Mouse (Mus musculus): ENCODE results near the gene Arhgap27. TPM values are rescaled to one million over a fixed set of nuclear protein-coding genes. Genes with fewer than 3 reads are reported as not detected.
"Not testable (repeated sequence)": the region's sequence is repeated elsewhere in the genome, so short reads cannot be mapped to it uniquely, and the experiment has no call there.

The Arhgap27 gene
- total RNA-seq, 2 experiments from 2014 or later: 10.8 to 12.4 TPM

DNA sequence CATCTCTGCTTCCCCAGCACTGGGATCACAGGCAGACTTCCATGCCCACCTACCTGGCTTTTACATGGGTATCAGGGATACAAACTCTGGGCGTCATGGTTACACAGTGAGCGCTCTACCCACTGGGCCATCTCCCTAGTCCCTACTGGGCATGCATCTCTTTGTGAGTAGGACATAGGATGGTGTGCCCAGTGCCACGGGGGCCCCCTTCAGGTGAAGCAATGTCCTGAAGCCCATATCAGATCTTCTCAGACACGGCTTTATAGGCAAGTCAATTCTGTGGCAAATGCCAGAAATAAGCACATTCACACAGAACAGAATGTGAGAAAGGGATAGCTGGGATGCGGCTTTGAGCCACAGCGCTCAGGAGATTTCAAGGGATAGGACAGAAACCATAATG, 20.4 kb downstream of the Arhgap27 start:
- intact Hi-C loops (cut with DNase I): no loop called here
- no peak for DNase-seq (ENCODE audit: low spot score in 2 of 2)

DNA sequence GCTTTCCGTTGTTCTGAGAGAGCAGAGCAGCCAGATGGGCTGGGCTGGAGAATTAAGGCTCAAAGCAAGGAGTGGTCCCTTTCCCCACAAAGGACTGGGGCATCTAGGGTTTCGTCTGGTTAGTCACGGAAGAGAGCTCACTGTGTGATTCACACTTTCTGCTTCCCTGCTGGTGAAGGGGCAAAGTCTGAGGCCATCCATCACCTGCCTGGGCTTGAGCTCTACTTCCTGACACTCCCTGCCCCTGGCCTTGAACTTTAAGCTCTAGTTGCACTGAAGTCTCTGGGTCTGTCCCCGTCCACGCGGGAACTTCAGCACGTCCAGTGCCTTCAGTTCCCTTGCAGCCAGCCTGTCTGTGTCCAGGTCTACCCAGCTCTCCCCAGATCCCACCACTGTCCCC, 22.8 kb downstream of the Arhgap27 start:
- no peak for DNase-seq (ENCODE audit: low spot score in 2 of 2)
- intact Hi-C loops (cut with DNase I): no loop called here

DNA sequence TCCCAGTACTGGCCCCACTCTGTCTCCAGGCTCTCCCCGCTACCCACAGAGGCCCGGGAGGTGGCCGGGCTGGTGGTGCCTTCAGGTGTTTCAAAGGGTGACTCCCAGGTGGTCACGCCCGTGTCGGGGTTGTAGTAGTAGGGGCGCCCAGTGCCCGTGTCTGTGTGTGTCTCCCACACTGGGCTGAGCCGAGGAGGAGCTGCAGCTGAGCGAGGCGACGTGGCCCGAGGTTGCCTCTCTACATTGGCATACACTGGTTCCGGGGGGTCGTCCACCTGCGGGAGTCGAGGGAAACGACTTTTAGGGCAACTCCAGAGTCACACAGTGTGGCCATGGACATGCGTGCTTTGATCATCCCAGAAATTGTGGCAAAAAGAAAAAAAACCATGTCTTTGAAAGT, 23.4 kb downstream of the Arhgap27 start:
- no peak for DNase-seq (ENCODE audit: low spot score in 2 of 2)
- intact Hi-C loops (cut with DNase I): no loop called here

DNA sequence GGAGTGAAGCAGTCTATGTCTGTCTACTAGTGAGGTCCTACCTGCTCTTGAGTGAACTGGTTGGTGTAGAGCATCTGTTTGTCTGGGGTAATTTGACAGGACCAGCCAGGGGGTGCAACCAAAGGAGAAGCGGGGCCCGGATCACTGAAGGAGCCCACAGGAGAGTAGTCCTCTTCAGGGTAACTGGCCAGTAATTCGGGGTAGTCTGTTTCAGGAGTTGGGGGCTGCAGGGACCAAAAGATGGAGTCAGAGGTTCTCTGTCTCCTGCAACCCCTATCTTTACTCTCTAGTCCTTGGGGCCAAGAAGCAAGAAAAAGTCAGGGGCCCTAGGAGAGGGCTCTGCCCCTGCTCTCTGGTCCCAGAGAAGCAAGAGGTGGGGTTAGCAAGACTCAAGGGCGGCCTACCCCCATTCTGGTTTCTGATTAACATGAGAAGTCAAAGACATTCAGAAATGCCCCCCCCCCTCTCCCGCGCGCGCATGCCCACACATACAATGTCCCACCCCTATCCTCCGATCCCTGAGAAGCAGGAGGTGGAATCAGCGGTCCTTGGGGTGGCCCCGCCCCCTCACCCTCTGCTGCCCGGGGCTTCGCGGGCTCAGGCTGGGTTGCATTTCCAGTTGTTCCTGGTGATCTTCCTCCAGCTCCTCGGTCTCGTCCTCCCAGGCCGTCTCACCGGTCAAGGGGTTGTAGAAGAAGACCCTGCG, 23.9 kb downstream of the Arhgap27 start:
- intact Hi-C loops (cut with DNase I): no loop called here
- no peak for DNase-seq (ENCODE audit: low spot score in 2 of 2)

DNA sequence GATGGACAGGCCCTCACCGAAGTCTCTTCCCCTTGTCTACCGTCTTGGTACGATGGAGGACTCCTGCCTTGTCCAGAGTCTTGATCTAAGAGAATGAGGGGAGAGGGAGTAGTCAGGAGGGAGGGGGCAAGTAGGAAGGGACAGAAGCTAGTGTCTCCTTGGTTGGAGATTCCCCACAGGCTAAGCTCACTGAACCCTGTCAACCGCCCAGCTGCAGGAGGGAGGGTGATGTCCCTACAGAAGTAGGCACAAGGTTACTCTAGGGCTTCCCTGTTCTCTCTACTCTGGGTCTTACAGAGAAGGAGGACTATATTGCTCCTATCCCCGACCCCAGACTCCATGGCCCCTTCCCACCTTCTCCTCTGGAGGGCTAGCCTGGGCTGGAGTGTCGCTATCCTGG, 24.8 kb downstream of the Arhgap27 start:
- intact Hi-C loops (cut with DNase I): no loop called here

GRCm38 (mm10) chr11:103338119-103338518, 25.4 kb downstream of the Arhgap27 start:
- intact Hi-C loops (cut with DNase I): no loop called here
- no peak for DNase-seq (ENCODE audit: low spot score in 2 of 2)

More for the DNA sequence above, 24.8 kb downstream of the Arhgap27 start:
- no peak for DNase-seq (ENCODE audit: low spot score in 2 of 2)

GRCm38 (mm10) chr11:103337180-103337579, 26.3 kb downstream of the Arhgap27 start:
- DNase-seq (ENCODE audit: low spot score in 2 of 2): no peak
- intact Hi-C loops (cut with DNase I): no loop called here

DNA sequence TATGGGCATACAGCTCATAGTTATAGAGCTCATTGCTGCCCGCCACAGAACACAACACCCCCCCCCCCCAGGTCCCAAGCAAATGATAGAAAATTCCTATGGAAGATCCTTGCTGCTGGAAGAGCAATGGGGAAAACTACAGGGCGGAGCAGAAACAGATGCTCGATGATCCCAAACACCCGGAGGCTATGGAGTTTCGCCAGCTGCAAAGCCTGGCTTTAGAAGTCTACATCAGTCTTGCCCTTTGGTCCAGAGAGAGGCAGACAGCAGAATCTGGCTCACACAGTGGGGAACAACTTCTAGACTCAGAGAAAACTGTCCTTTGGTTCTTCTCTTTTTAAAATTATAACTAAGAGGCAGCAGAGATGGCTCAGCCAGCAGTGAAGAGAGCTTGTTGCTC, 27.9 kb downstream of the Arhgap27 start:
- no peak for DNase-seq (ENCODE audit: low spot score in 2 of 2)
- intact Hi-C loops (cut with DNase I): no loop called here

- no peak for DNase-seq (ENCODE audit: low spot score in 2 of 2)
- intact Hi-C loops (cut with DNase I): no loop called here
These were observed 28.6 kb downstream of the Arhgap27 start for GRCm38 (mm10) chr11:103334925-103335324.

GRCm38 (mm10) chr11:103333719-103334398, 29.6 kb downstream of the Arhgap27 start:
- DNase-seq (ENCODE audit: low spot score in 2 of 2): peak in 1 of 2 experiments; percentile 41
- intact Hi-C loops (cut with DNase I): loop anchor here (2.0 kb wide), 1 partner anchor 221 kb away; no protein-coding TSS in a partner anchor

DNA sequence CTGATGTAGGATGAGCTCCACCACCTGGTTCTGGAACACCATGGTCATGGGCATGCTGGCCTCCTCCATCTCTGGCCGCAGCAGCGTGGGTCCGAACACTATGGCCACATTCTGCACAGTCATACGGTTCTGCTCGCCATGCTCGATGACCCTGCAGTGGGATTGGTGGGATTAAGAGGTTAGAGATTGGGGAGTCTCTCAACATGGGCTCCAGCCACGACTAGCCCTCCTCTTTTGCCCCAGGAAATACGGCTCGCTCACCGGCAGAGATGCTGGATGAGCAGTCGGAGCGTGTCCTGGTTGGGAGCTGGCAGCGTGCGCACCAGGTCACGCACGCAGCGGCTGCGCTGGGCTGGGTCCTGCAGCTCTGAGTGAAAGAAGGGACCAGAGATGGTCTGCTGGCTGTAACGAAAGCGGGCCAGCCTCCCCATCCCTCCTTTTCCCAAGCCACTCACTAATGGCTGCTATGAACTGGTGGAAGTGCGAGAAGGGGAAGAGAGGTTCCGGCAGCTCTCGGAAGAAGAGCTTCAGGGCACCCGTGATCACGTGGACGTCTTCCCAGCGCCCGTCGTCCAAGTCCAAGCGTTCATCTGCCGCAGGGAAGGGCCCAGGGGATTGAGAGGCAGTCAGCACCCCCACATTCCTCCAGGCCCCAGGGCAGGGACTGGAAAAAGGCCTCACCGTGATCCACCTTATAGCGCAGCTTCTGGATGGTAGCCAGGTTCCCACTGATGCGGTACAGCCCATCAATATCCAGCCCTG, 30.4 kb downstream of the Arhgap27 start:
- intact Hi-C loops (cut with DNase I): loop anchor here (2.0 kb wide), 1 partner anchor 222 kb away; no protein-coding TSS in a partner anchor
- DNase-seq (ENCODE audit: low spot score in 2 of 2): no peak

DNA sequence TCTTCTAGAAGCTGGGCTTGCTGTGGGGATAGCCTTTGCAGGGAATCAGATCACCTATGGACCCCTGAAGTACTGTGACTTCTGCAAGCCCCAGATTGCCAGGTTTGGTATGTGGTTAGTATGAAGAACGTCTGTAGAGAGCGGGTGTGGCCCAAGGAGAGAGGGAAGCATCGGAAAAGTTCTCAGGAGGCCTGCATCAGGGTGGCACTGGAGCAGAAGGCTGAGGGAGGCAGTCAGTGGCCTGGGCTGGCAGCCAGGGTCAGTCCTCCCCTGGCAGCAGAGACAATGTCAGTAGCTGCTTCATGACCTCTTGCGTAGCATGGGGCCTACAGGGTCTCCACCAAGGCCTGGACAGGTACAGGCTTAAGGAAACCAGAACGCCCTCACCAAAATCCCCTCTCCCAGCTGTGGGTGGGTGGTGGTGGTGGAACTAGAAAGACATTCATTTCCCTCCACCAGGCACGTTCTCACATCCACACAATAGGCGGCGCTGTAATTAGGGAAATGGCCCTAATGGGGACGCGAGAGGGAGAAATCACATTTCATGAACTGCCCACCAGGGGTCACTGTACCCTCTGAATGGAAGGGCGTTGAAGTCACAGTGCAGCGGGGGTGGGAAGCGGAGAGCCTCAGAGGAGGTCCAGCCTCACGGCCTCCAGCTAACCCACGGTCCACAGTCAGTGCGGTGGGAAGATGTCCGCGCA, 31.2 kb downstream of the Arhgap27 start:
- intact Hi-C loops (cut with DNase I): loop anchor here (2.0 kb wide), 1 partner anchor 222 kb away; no protein-coding TSS in a partner anchor
- DNase-seq (ENCODE audit: low spot score in 2 of 2): peak; percentile 77 to 83

- intact Hi-C loops (cut with DNase I): loop anchor here (2.0 kb wide), 1 partner anchor 223 kb away; no protein-coding TSS in a partner anchor
- DNase-seq (ENCODE audit: low spot score in 2 of 2): no peak
These were observed 31.8 kb downstream of the Arhgap27 start for GRCm38 (mm10) chr11:103331502-103332185.

DNA sequence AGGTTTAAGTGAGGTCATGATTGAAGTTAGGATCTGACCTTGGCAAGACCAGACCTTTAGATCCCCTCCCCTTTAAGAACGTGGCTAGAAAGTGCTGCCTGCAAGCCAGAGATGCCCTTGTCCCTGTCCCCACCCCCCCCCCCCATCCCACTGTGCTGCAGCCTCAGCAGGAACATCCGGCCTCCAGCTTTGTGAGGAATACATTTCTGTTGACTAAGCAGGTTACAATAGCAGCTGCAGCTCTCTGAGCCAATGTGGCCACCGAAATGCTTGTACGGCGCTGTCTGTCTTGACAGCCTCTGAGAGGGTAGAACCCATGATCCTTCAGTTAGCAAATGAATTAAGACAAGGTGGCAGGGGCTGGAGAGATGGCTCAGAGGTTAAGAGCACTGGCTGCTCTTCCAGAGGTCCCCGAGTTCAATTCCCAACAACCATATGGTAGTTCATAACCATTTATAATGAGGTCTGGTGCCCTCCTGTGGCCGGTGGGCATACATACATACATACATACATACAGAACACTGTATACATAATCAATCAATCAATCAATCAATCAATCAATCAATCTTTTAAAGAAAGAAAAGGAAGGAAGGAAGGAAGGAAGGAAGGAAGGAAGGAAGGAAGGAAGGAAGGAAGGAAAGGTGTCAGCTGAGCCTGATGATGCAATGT, 32.7 kb downstream of the Arhgap27 start:
- intact Hi-C loops (cut with DNase I): no loop called here
- DNase-seq (ENCODE audit: low spot score in 2 of 2): no peak

- intact Hi-C loops (cut with DNase I): loop anchor here (1.0 to 5.0 kb wide), 2 partner anchors 60 to 94 kb away; partner anchors contain the start of gene Map3k14
- DNase-seq (ENCODE audit: low spot score in 2 of 2): peak; percentile 87 to 89
These were observed 36.5 kb downstream of the Arhgap27 start for GRCm38 (mm10) chr11:103326950-103327349.

DNA sequence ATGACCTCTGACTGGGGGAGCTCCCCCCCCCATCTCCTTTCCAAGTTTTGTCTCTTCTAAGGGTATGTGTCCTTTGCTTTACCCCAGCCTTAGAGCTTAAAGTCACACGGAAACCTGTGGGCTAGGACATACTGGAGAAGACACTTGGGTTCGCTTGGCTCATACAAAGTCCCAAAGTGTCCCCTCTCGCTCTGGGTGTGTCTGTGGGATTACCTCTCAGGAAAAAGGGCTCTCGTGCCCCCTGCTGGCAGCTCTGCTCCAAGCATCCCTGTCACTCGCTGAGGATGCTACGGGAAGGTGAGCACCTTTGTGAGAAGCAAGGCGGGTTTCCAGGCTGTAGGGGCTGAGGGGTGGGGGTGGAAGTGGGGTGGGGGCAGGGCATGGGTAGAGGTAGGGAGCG, 38.3 kb downstream of the Arhgap27 start:
- DNase-seq (ENCODE audit: low spot score in 2 of 2): peak; percentile 60 to 80
- intact Hi-C loops (cut with DNase I): loop anchor here (1.0 to 5.0 kb wide), 2 partner anchors 58 to 157 kb away; partner anchors contain the start of gene Map3k14

DNA sequence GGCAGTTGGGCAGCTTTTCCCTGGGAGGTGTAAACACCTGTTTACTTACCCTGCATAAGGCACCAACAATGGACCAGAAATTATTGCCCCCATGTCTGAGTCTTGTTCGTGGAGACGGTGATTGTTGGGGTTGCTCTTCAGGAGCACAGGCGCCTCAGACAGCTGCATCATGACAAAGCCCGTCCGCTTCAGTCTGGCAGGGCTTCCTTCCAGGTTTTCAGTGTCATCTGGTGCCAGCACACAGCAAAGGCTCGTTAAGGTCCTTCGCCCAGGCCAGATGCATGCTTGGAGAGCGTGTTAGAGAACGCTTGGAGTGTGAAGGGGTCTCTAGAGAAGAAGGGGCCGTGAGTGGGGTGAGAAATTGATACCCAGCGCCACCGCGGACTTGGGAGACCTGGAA, 38.8 kb downstream of the Arhgap27 start:
- no peak for DNase-seq (ENCODE audit: low spot score in 2 of 2)
- intact Hi-C loops (cut with DNase I): loop anchor here (1.0 to 5.0 kb wide), 3 partner anchors 57 to 222 kb away; partner anchors contain the start of genes Acbd4, Map3k14 and Plcd3

DNA sequence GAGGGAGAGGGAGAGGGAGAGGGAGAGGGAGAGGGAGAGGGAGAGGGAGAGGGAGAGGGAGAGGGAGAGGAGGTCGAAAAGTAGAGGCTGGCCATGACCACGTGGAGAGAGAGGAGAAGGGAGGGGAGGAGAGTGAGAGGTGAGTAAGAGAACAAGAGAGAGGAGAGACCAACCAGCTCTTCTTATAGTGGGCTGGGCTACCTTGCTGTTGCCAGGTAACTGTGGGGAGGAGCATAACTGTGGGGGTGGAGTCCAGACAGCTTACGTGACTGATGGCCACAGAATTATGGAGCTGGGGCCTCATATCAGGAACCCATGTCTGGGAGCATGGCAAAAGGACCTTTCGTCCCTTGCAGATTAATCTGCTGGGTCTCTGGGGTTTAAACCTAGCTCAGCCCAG, 40.7 kb downstream of the Arhgap27 start:
- not testable (repeated sequence) for DNase-seq (ENCODE audit: low spot score in 2 of 2)
- intact Hi-C loops (cut with DNase I): loop anchor here (5.0 kb wide), 1 partner anchor 221 kb away; the partner anchor contains the start of genes Acbd4 and Plcd3
